Mouse (Mus musculus) testis, adult 2 months (tissue): ENCODE measurements at regions not wholly inside any gene's neighbourhood (a gene's known extent, or its start where the extent isn't known, plus 50 kb on each side); places are given as distances from the start of the nearest gene placed in this dataset.

Source experiments
- CTCF ChIP-seq: fragments of 200-500 bp; IDR thresholded peaks from 2 replicates; pipeline ENCODE4 v1.5.1; 2012; ENCODE audit warnings: low read depth, mild to moderate bottlenecking, inconsistent platforms, low read length, moderate library complexity; ENCODE audit not compliant: control insufficient read depth, insufficient read depth, insufficient replicate concordance
- POLR2A ChIP-seq: fragments of 200-500 bp; IDR thresholded peaks from 2 replicates; pipeline ENCODE4 v1.6.1; 2012; ENCODE audit warnings: low read depth, mild to moderate bottlenecking, inconsistent platforms, low read length, moderate library complexity; ENCODE audit not compliant: control insufficient read depth

DNA sequence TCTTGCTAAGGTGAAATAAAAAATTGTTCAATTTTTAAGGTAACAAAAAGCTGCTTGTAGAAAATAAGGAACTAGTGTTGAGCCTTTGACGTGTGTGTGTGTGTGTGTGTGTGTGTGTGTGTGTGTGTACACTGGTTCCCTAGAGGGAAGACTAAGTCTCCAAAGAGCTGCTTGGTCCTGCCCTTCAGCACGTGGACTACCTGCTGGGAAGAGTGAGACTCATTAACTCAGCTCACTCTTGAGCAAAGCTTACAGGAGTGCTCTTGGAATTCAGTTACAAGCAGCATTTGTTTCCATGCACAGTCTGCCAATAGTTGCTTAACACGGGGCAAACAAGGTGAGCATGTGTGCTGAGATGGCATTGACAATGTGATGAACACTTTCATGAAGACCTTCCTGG lies 158.6 kb downstream of the Cd109 start:
- no peak for TF ChIP-seq CTCF
- TF ChIP-seq POLR2A, result no peak
